Mouse (Mus musculus) embryonic facial prominence, embryonic 11.5 days (tissue): ENCODE measurements at regions not wholly inside any gene's neighbourhood (a gene's known extent, or its start where the extent isn't known, plus 50 kb on each side); places are given as distances from the start of the nearest gene placed in this dataset.
A peak's percentile ranks its signal among the peaks of the same experiment; 100 is the strongest.

Experiments used
- ATAC-seq: fragments of 200-750 bp; cut with Nextera tagmentation; replicated peaks from 2 replicates; pipeline ENCODE4 v1.8.0; 2017; ENCODE audit warnings: low read depth; ENCODE audit not compliant: insufficient number of reproducible peaks, low FRiP score, low TSS enrichment
- DNase-seq: peaks from one replicate; pipeline ENCODE4 v3.0.0-alpha.2; 2015; ENCODE audit warnings: low spot score
- H3K27ac ChIP-seq: fragments of 300-500 bp; sonication (generic); replicated peaks from 2 replicates; pipeline ENCODE4 v1.5.1; 2014; ENCODE audit warnings: mild to moderate bottlenecking, low read depth, low read length, control low read depth
- H3K27me3 ChIP-seq: fragments of 300-500 bp; sonication (generic); 2 replicates; pipeline ENCODE4 v1.6.1; 2014; ENCODE audit warnings: mild to moderate bottlenecking, low read length, moderate library complexity, mixed read lengths; ENCODE audit not compliant: control insufficient read depth, insufficient read depth
- H3K36me3 ChIP-seq: fragments of 300-500 bp; sonication (generic); replicated peaks from 2 replicates; pipeline ENCODE4 v1.6.1; 2014; ENCODE audit warnings: low read depth, mild to moderate bottlenecking, low read length, moderate library complexity, mixed read lengths; ENCODE audit not compliant: control insufficient read depth, insufficient read depth
- H3K4me1 ChIP-seq: fragments of 300-500 bp; sonication (generic); 2 replicates; pipeline ENCODE4 v1.6.1; 2014; ENCODE audit warnings: low read length, mixed read lengths; ENCODE audit not compliant: control insufficient read depth, insufficient read depth
- H3K4me2 ChIP-seq: fragments of 300-500 bp; sonication (generic); 2 replicates; pipeline ENCODE4 v1.6.1; 2014; ENCODE audit warnings: low read depth, mild to moderate bottlenecking, control low read depth, low read length, moderate library complexity
- H3K4me3 ChIP-seq: fragments of 300-500 bp; sonication (generic); 2 replicates; pipeline ENCODE4 v1.5.1; 2014; ENCODE audit warnings: low read depth, low read length, control low read depth
- H3K9ac ChIP-seq: fragments of 300-500 bp; sonication (generic); replicated peaks from 2 replicates; pipeline ENCODE4 v1.6.1; 2014; ENCODE audit warnings: mild to moderate bottlenecking, control low read depth, low read length
- H3K9me3 ChIP-seq: fragments of 300-500 bp; sonication (generic); replicated peaks from 2 replicates; pipeline ENCODE4 v1.6.1; 2016; ENCODE audit warnings: mild to moderate bottlenecking, low read length, inconsistent platforms, mixed read lengths; ENCODE audit not compliant: control insufficient read depth
- WGBS: fragments of 180-500 bp; shearing (Covaris S2); extraction: QIAGEN DNeasy Blood & Tissue Kit; methylation state at CpG from one replicate; pipeline ENCODE4 v1.1.7; 2014; 5-methylcytosine and 5-hydroxymethylcytosine counted together

DNA sequence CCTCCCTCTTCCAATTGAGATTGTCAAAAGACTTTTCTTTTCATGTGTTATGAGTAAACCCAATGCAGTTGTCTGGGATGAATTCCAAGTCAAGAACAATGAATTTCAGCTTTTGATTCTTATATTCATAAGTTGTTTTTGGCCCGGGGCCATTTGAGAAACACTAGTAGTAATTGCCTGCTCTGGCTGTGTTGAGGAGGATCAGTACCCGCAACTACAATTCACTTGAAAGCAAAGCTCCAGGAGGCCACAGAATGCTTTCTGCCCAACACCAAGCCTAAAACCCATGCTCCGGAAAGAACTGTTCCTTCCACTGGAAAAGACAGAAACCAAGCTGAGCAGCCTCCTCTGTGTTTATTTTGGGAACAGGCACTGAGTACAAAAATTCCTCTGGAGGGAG is 174.1 kb upstream of the Mad2l1 start:
- DNase-seq (no peak), ATAC-seq (no peak)
- Histone ChIP-seq H3K9me3 (no peaks in the 10 kb centered on the region), H3K9ac (no peak overlapping the region), H3K4me3 (no peak overlapping the region), H3K27ac (no peak overlapping the region), H3K4me2 (no peak overlapping the region), H3K4me1 (no peaks in the 10 kb centered on the region), H3K27me3 (no peaks in the 10 kb centered on the region), H3K36me3 (no peaks in the 10 kb centered on the region)
- 62% methylated on average over 3 of the region's 3 CpGs for WGBS

DNA sequence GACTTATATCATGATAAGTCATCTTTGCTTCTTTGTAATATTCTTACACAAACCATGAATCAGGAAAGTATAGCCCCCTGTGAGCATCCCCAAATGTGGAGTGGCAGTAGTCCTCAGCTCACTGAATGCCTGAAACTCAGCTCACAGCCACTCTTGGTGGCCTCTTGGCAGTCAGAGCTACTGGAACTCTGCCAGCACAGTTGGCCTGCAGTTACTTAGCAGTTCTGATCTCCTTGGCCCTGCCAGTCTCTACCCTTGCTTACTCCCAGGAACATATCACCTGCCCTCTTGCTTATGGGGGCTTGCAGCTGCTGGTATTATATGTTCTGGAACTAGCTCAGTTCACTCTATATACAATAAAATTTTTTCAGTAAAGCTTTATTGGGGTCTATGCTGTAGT is 167.9 kb upstream of the Mad2l1 start:
- Histone ChIP-seq H3K36me3 (no peaks in the 10 kb centered on the region), H3K27me3 (no peaks in the 10 kb centered on the region), H3K9me3 (no peaks in the 10 kb centered on the region), H3K4me2 (no peak overlapping the region), H3K27ac (no peak overlapping the region), H3K4me3 (no peak overlapping the region), H3K4me1 (no peaks in the 10 kb centered on the region), H3K9ac (no peak overlapping the region)
- no peak for ATAC-seq
- DNase-seq, result no peak

DNA sequence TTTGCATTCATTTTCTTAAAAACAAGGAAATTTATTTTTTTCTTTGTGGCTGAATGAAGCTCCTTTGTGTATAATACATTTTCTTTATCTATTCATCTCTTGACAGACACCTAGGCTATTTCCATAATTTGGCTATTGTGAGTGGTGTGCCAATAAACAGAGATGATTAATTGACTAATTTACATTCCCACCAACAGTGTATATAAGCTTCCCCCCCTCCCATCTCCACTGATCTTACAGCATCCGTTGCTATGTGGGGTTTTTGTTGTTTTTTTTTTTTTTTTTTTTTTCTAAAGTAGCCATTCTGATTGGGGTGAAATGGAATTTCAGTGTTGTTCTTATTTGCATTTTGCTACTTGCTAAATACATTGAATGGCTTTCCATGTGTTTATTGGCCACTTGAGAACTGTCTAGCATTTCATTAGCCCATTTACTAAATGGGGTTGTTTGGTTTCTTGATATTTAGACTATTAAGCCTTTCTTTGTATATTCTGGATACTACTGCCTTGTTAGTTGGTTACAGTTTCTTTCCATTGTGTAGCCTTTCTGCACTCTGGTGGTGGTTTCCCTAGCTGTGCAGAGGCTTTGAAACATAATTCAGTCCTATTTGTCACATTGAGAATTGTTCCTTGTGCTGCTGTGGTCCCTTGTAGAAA is 153.8 kb upstream of the Mad2l1 start:
- H3K27ac ChIP-seq, result no peak overlapping the region
- no peaks in the 10 kb centered on the region for H3K27me3 ChIP-seq
- ATAC-seq, result no peak
- DNase-seq, result no peak
- H3K9me3 ChIP-seq, result no peaks in the 10 kb centered on the region
- 43% methylated on average over 1 of the region's 1 CpGs for WGBS
- no peaks in the 10 kb centered on the region for H3K36me3 ChIP-seq
- no peaks in the 10 kb centered on the region for H3K4me1 ChIP-seq
- H3K4me3 ChIP-seq, result no peak overlapping the region
- H3K4me2 ChIP-seq, result no peak overlapping the region
- H3K9ac ChIP-seq, result no peak overlapping the region

DNA sequence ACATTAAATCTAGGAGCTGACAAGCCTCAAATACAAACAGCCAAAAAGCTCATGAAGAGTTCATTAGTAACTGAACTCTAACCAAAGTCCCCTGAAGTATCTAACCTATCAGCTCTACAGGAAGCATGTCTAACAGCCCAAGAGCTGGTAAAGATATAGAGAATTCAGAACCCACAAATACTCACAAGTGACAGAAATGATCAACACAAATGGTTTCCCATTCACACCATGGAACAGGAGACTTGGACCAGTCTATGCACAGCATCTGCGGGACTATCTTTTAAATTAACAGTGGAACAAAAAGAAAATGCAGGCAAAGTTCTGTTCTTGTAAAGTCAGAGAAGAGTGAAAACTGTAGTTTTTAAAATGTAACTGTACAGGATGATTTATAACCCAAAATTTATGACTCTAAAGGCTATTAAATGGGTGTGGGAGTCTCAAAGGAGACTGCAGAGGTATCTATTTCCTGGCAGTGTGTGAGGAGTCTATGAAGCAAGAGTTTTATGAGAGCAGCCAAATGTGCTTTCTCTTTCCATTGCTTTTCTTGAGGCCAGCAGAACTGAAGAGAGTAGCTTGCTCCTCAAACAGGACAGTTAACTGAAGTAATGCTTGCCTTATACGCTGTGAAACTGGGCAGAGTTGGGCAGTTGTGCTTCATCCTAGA is 152.7 kb upstream of the Mad2l1 start:
- Histone ChIP-seq H3K27me3 (no peaks in the 10 kb centered on the region), H3K9ac (no peak overlapping the region), H3K4me2 (no peak overlapping the region), H3K27ac (no peak overlapping the region), H3K36me3 (no peaks in the 10 kb centered on the region), H3K4me1 (no peaks in the 10 kb centered on the region), H3K4me3 (no peak overlapping the region), H3K9me3 (no peaks in the 10 kb centered on the region)
- 89% methylated on average over 2 of the region's 2 CpGs for WGBS
- no peak for ATAC-seq
- DNase-seq, result no peak

DNA sequence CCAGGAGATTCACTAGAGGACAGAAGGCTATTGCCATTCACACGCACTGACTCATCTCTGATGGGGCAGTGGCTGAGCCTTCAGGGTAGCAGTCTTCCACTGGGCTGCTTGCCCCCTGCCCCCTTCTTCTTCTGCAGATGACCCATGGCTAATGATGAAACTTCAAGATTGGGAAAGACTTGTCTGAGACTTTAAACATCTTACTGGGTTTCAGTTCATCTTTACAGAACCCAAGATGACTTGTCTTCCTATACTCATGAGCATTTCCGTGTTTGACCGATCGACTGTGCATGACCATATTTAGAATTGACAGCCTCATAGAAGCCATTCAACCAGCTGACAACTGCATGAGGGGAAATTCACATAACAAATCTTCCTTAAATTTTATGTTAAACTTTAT is 140.0 kb upstream of the Mad2l1 start:
- Histone ChIP-seq H3K4me3 (no peak overlapping the region), H3K27ac (no peak overlapping the region), H3K36me3 (no peaks in the 10 kb centered on the region), H3K27me3 (no peaks in the 10 kb centered on the region), H3K9ac (no peak overlapping the region), H3K4me1 (no peaks in the 10 kb centered on the region), H3K4me2 (no peak overlapping the region), H3K9me3 (no peaks in the 10 kb centered on the region)
- ATAC-seq, result no peak
- DNase-seq, result no peak
- WGBS, result 87% methylated on average over 4 of the region's 4 CpGs

DNA sequence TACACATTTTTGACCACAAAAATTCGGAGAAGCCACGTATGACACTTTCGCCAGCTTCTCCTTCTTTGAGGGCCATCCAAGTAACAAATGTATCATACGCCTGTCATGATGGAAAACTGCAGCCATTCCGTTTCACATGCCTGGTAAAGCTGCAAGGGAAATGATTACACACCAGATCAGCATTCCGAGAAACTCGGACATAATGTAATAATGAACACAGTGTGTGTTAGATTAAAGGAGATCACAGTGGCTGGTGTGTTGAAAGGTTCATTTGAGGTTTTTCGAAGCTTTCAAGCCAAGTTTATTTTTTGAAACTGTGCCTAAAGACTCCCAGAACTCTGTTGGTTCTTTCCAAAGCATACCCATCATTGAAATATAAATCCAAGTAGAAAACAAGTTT is 137.8 kb upstream of the Mad2l1 start:
- ATAC-seq (no peak), DNase-seq (no peak)
- no peak overlapping the region for H3K4me3 ChIP-seq
- 72% methylated on average over 8 of the region's 8 CpGs for WGBS
- H3K27ac ChIP-seq, result no peak overlapping the region
- H3K36me3 ChIP-seq, result no peaks in the 10 kb centered on the region
- H3K4me2 ChIP-seq, result no peak overlapping the region
- H3K9ac ChIP-seq, result no peak overlapping the region
- H3K4me1 ChIP-seq, result no peaks in the 10 kb centered on the region; the same call in 1 of the 2 replicates
- no peaks in the 10 kb centered on the region for H3K9me3 ChIP-seq
- no peaks in the 10 kb centered on the region for H3K27me3 ChIP-seq

DNA sequence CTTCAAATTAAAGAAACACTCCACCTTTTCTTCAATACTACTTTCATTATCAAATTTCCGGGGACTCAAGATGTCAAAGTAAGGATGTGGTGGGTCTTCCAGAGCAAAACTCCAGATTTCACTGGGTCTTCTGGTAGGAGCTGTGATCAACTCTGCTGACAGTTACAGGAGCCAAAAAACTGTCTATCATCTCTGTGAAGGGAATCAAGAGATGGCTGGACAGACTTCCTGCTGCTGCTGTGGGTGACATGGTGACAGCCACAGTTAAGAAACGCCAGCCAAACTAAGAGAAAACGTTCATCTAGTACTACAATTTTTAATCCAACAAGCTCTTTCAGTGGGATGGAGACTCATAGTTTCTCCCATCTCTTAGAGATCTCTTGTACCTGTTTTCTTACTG is 136.5 kb upstream of the Mad2l1 start:
- 71% methylated on average over 3 of the region's 3 CpGs for WGBS
- H3K27ac ChIP-seq, result no peak overlapping the region
- H3K36me3 ChIP-seq, result no peaks in the 10 kb centered on the region
- ATAC-seq (no peak), DNase-seq (no peak)
- no peaks in the 10 kb centered on the region for H3K9me3 ChIP-seq
- H3K9ac ChIP-seq, result no peak overlapping the region
- no peaks in the 10 kb centered on the region; the same call in 1 of the 2 replicates for H3K4me1 ChIP-seq
- H3K4me3 ChIP-seq, result no peak overlapping the region
- no peaks in the 10 kb centered on the region for H3K27me3 ChIP-seq
- no peak overlapping the region for H3K4me2 ChIP-seq

DNA sequence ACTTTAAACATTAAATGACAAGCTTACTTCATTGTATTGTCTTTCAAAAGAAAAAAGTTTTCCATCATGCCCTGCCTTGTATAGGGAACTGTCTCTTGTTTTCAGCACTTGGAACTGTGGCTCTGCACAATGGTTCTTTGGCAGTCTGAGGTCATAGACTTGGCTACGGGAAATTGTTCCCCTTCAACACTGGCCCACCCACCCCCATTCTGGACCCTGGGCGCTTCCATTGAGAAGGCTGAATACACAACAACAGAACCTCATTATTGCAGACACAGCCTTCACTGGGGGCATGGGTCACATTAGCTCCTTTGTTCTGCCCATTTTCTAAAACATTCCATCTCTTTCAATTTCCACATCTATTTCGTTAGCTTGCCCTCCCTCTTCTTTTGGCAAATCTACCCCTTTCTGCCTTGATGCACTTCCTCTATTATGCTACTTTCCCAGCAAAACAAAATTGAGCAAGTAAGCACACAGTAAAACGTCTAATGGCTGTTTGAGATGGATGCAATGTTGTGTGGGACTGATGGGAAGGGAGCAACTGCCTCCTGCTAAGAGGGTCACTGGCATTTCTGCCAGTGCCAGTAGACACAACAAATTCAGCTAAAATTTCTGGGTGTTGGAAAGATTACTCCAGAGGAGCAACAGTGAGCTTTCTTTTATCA is 136.0 kb upstream of the Mad2l1 start:
- 30% methylated on average over 4 of the region's 4 CpGs for WGBS

More for the DNA sequence above, 136.0 kb upstream of the Mad2l1 start:
- no peak overlapping the region for H3K4me3 ChIP-seq
- no peak overlapping the region for H3K9ac ChIP-seq
- H3K27me3 ChIP-seq, result no peaks in the 10 kb centered on the region
- DNase-seq, result no peak
- no peaks in the 10 kb centered on the region for H3K9me3 ChIP-seq
- no peaks in the 10 kb centered on the region for H3K36me3 ChIP-seq
- no peaks in the 10 kb centered on the region; the same call in 1 of the 2 replicates for H3K4me1 ChIP-seq
- H3K4me2 ChIP-seq, result no peak overlapping the region
- peak; percentile 76 for ATAC-seq
- no peak overlapping the region for H3K27ac ChIP-seq
